Mouse (Mus musculus) limb, embryonic 10.5 days (tissue): ENCODE results near the gene Hmbs. TPM values are rescaled to one million over a fixed set of nuclear protein-coding genes. Genes with fewer than 3 reads are reported as not detected.

Experiments used
- DNase-seq: peaks from one replicate; pipeline ENCODE4 v3.0.0-alpha.2; 2017; ENCODE audit warnings: low spot score
- H3K27ac ChIP-seq: fragments of 300-500 bp; sonication (generic); 2 replicates; pipeline ENCODE4 v1.5.1; 2016; ENCODE audit warnings: mild to moderate bottlenecking
- H3K27me3 ChIP-seq: fragments of 300-500 bp; sonication (generic); 2 replicates; pipeline ENCODE4 v1.6.1; 2016; ENCODE audit warnings: low read depth, mild to moderate bottlenecking; ENCODE audit not compliant: poor library complexity, severe bottlenecking
- H3K36me3 ChIP-seq: fragments of 300-500 bp; sonication (generic); 2 replicates; pipeline ENCODE4 v1.6.1; 2016; ENCODE audit warnings: mild to moderate bottlenecking, moderate library complexity
- H3K4me1 ChIP-seq: fragments of 300-500 bp; sonication (generic); 2 replicates; pipeline ENCODE4 v1.6.1; 2016
- H3K4me3 ChIP-seq: fragments of 300-500 bp; sonication (generic); 2 replicates; pipeline ENCODE4 v1.5.1; 2016; ENCODE audit warnings: mild to moderate bottlenecking, moderate library complexity
- H3K9me3 ChIP-seq: fragments of 300-500 bp; sonication (generic); replicated peaks from 2 replicates; pipeline ENCODE4 v1.6.1; 2016; ENCODE audit warnings: mild to moderate bottlenecking
- WGBS: fragments of 180-500 bp; shearing (Covaris S2); methylation state at CpG from one replicate; pipeline ENCODE4 v1.1.7; 2016; 5-methylcytosine and 5-hydroxymethylcytosine counted together
- polyA plus RNA-seq: library from polyadenylated mRNA; unstranded; fragments of >200 nt; fragmentation: Nextera tagmentation; extraction: Ambion mirVana; gene quantifications from 2 replicates; pipeline ENCODE4 v1.2.1, GENCODE M21; 2016

Gene Hmbs
- polyA plus RNA-seq, 1 experiment from 2014 or later = 174 TPM

DNA sequence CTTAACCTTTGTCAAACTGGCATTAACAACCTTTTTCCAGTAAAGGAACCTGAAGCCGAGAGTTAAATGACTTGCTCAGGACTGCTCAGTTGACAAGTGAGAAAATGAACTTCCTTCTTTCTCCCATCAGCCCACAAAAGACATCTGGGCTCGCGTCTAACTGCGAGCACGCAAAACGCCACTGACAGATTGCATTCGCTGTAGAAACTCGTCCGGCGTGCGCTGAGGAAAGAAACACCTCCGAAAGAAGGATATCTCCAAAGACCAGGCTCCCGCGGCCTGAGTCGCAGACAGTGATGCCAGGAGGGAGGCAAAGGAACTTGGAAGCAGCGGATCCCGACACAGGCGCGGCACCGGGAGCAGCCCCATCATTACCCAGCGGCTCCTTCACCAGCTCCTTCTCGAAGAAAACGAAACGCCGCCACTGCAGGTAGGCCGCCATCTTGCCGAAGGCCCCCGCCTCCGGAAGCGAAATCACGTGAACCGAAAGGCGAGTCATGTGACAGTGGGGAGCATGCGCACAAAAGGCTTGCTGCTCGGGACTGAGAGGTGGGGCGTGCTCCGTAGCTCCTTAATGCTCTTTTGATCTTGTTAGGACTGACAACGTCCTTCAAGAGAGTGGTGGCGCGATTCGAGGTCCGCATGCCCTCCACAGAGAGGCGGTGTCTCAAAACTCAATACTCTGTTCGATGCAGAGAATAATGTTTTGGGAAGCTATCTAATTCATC lies 17.3 kb upstream of the Hmbs start, which contains the start of gene Vps11:
Gene Vps11 (minus strand): TSS at position 481 of the 728 bp plus-strand sequence.
- H3K4me3 ChIP-seq = peak within 1 kb of the TSS; percentile 92
- H3K4me1 ChIP-seq = peaks cover 7% of the 10 kb centered on the region
- H3K27ac ChIP-seq = peak within 1 kb of the TSS; percentile 86
- H3K27me3 ChIP-seq = no peaks in the 10 kb centered on the region
- H3K9me3 ChIP-seq = no peaks in the 10 kb centered on the region
- WGBS = under 1% methylated on average over 44 of the region's 44 CpGs
- H3K36me3 ChIP-seq = peaks cover 33% of the 10 kb centered on the region
- peak; percentile 99 for DNase-seq

DNA sequence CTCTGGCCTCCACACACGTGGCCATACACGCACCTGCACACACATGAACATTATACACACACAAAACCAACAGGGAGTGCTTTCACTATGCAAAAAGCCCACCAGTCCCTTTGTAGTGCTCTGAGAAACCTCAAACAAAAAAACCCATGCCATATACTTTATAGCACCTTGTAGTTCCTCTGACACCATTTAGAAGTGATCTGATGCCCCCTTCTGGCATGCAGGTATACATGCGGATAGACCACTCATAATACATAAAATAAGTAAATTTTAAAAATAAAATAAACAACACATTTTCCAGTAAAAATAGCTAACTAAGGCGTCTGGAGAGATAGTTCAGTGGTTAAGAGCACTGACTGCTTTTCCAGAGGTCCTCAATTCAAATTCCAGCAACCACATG lies 13.2 kb upstream of the Hmbs start:
- WGBS = 80% methylated on average over 4 of the region's 4 CpGs
- no peak for DNase-seq
- Histone ChIP-seq H3K27me3 (no peaks in the 10 kb centered on the region), H3K9me3 (no peaks in the 10 kb centered on the region), H3K27ac (no peak overlapping the region), H3K4me1 (peaks cover 7% of the 10 kb centered on the region), H3K4me3 (no peak overlapping the region), H3K36me3 (peaks cover 75% of the 10 kb centered on the region)

DNA sequence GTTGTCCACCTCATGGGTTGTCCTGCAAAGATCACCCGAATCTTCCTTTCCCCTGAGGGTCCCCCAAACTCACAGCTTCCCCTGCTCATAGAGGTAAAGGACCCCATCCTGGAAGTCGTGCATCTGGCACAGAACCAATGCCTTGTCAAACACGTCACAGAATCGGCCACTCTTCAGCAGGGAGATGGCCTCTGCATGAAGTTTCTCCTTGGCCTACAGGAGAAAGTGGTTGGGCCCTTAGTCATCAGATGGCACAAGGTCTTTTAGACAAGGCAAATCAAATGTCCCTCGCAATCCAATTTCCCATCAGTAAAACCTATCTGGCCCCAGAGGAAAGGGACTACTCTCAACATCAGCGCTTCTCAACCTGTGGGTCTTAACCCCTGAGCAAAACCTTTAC lies 9.1 kb upstream of the Hmbs start:
- WGBS = 97% methylated on average over 6 of the region's 6 CpGs
- H3K27ac ChIP-seq = no peak overlapping the region
- H3K4me1 ChIP-seq = no peaks in the 10 kb centered on the region
- DNase-seq = no peak
- no peaks in the 10 kb centered on the region for H3K9me3 ChIP-seq
- H3K36me3 ChIP-seq = peaks cover 100% of the 10 kb centered on the region
- no peak overlapping the region for H3K4me3 ChIP-seq
- no peaks in the 10 kb centered on the region for H3K27me3 ChIP-seq

DNA sequence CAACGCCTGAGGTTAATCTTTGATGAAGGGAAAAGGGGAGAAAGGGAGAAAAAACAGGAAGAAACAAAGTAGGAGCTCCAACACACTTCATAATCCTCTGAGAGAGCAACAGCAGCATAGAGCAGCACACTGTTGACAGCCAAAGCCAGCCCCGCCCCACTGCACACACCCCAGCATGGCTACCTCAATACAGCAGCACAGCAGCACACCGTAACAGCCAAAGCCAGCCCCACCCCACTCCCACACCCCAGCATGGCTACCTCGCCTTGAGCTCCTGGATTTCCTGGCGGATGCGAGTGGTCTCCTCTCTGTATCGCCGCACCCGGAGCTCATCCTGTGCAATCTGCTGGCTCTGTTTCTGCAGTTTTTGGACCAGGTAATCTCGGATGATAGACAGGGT lies 8.3 kb upstream of the Hmbs start:
- no peaks in the 10 kb centered on the region for H3K27me3 ChIP-seq
- WGBS = 93% methylated on average over 10 of the region's 10 CpGs
- H3K36me3 ChIP-seq = peaks cover 100% of the 10 kb centered on the region
- no peaks in the 10 kb centered on the region for H3K4me1 ChIP-seq
- H3K9me3 ChIP-seq = no peaks in the 10 kb centered on the region
- DNase-seq = no peak
- no peak overlapping the region for H3K4me3 ChIP-seq
- no peak overlapping the region for H3K27ac ChIP-seq

DNA sequence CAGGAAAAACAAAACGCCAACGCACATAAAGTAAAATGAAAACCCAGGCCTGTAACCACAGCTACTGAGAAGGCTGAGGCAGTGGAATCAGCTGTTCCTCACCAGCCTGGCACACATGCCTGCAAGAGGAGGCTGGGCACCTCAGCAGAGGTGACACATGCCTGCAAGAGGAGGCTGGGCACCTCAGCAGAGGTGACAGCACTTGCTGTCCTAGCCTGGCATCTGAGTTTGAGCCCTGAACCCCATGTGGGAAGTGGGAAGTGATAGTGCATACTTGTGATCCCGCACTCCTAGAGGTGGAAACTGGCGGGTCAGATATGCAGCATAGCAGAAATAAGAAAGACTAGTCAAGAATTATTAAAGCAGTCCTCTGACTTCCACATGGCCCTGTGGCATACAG lies 7.4 kb upstream of the Hmbs start:
- Histone ChIP-seq H3K4me1 (no peaks in the 10 kb centered on the region), H3K4me3 (no peak overlapping the region), H3K9me3 (no peaks in the 10 kb centered on the region), H3K27ac (no peak overlapping the region), H3K36me3 (peaks cover 100% of the 10 kb centered on the region), H3K27me3 (no peaks in the 10 kb centered on the region)
- DNase-seq = no peak
- WGBS = 95% methylated on average over 4 of the region's 4 CpGs

DNA sequence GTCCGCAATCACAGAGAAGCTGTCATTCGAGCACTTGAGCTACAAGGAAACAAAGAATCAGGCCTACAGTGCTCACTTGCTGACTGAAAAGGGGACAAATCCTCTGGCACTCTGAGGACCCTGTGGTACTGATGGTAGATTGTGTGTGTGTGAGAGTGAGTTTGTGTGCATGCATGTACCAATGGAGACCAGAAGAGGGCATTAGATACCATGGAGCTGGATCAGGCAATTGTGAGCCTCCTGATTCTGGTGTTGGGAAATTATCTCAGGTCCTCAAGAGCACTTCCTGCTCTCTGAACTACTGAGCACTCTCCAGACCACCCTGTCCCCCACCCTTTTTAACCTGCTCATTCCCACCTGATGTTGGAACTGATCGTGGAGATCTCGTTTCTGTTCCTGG lies 4.5 kb upstream of the Hmbs start:
- Histone ChIP-seq H3K27ac (no peak overlapping the region), H3K27me3 (no peaks in the 10 kb centered on the region), H3K36me3 (peaks cover 81% of the 10 kb centered on the region), H3K4me1 (peaks cover 3% of the 10 kb centered on the region; the same call in 1 of the 2 replicates), H3K9me3 (no peaks in the 10 kb centered on the region), H3K4me3 (no peak overlapping the region)
- WGBS = 93% methylated on average over 4 of the region's 4 CpGs
- DNase-seq = no peak

DNA sequence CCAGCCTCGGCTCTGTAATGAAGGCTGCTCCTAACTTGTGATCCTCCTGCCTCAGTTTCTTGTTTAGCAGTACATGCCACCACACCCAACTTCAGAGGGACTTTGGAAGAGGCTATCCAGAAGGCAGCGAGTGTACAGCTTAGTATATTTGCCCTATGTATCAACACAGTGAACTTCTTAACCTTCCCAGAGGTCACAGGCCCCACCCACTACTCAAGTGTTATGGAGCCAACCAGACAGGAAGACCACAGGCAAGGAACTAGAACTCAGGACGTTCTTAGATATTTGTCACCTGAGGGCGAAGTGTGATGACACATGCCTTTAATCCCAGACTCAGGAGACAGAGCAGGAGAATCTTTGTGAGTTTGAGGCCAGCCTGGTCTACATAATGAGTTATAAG lies 3.6 kb upstream of the Hmbs start:
- no peaks in the 10 kb centered on the region for H3K9me3 ChIP-seq
- H3K27me3 ChIP-seq = no peaks in the 10 kb centered on the region
- DNase-seq = no peak
- WGBS = 89% methylated on average over 4 of the region's 4 CpGs
- peaks cover 12% of the 10 kb centered on the region for H3K4me1 ChIP-seq
- H3K27ac ChIP-seq = no peak overlapping the region
- no peak overlapping the region for H3K4me3 ChIP-seq
- peaks cover 72% of the 10 kb centered on the region for H3K36me3 ChIP-seq

DNA sequence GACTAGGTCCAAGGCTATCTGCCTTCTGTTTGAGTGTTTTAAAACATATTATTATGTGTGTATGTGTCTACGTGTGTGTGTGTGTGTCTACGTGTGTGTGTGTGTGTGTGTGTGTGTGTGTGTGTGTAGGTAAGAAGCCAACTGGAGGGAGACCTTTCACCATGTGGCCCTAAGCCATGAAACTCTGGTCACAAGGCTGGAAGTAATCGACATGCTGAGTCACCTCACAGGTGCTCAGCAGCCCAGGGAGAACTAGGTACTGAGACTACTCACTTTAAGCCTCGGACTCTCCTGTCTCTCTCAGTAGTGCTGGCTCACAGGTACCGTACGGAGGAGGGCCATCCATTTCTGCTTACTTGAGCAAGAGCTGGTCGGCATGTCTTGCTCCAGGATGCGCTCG lies 3.1 kb upstream of the Hmbs start:
- peaks cover 17% of the 10 kb centered on the region for H3K4me1 ChIP-seq
- no peak overlapping the region for H3K27ac ChIP-seq
- no peaks in the 10 kb centered on the region for H3K9me3 ChIP-seq
- 95% methylated on average over 9 of the region's 9 CpGs for whole genome bisulfite sequencing
- no peak overlapping the region for H3K4me3 ChIP-seq
- H3K36me3 ChIP-seq = peaks cover 67% of the 10 kb centered on the region
- no peaks in the 10 kb centered on the region for H3K27me3 ChIP-seq
- DNase-seq = no peak

DNA sequence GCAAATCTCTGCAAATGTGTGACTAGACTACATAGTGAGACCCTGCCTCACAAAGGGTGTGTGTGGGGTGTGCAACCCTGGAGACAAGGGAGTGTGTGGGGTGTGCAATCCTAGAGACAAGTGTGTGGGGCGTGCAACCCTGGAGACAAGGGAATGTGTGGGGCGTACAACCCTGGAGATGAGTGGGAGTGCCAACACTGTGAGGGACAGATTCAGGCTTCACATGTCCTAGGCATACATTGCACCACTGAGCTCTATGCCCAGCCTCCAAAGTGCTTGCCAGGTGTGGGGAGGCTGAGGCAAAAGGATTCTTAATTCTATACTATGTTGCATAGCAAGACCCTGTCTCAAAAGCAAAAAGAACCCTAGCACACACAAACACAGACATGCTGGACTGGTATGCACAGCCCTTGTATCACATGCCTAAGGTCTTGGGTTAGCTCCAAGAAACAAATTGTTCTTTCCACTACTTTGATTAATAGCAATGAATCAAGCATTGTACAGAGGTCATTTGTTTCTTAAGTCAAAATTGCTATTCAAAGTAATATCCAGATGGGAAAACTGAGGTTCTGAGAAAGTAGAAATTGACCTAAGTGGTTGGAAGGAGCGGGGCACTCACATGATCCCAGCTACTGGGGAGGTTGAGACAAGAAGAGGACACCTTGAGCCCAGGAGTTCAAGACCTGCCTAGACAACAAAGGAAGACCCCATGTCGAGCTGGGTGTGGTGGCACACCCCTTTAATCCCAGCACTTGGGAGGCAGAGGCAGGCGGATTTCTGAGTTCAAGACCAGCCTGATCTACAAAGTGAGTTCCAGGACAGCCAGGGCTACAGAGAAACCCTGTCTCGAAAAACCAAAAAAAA lies 1.8 kb upstream of the Hmbs start:
- H3K27ac ChIP-seq = no peak overlapping the region
- peaks cover 67% of the 10 kb centered on the region for H3K36me3 ChIP-seq
- no peaks in the 10 kb centered on the region for H3K27me3 ChIP-seq
- no peak for DNase-seq
- H3K4me3 ChIP-seq = no peak overlapping the region
- H3K4me1 ChIP-seq = peaks cover 20% of the 10 kb centered on the region
- H3K9me3 ChIP-seq = no peaks in the 10 kb centered on the region
- WGBS = 89% methylated on average over 6 of the region's 6 CpGs

DNA sequence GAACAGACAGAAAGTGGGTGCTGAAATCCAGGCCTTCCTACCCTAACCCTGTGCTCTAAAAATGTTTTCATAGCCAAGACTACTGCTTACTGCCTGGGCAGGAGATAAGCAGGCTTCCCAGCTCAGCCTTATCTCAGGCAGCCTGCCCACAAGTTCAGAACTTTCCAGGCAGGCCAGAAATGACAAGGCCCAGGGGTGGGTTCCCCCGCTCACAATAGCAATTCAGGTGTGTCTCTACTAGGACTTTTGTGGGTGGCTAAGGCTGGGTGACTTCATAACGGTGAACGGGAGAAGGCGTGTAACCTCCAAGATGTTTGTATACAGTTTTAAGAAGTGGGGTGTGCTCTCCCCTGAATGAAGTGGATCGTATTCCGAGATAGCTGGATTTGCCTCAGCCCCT lies 738 bp downstream of the Hmbs start:
- Histone ChIP-seq H3K27me3 (no peaks in the 10 kb centered on the region), H3K4me1 (peaks cover 20% of the 10 kb centered on the region), H3K9me3 (no peaks in the 10 kb centered on the region), H3K36me3 (peaks cover 64% of the 10 kb centered on the region), H3K27ac (peak overlapping the region; percentile 98), H3K4me3 (peak overlapping the region; percentile 95)
- peak; percentile 45 for DNase-seq
- 17% methylated on average over 6 of the region's 6 CpGs for WGBS

DNA sequence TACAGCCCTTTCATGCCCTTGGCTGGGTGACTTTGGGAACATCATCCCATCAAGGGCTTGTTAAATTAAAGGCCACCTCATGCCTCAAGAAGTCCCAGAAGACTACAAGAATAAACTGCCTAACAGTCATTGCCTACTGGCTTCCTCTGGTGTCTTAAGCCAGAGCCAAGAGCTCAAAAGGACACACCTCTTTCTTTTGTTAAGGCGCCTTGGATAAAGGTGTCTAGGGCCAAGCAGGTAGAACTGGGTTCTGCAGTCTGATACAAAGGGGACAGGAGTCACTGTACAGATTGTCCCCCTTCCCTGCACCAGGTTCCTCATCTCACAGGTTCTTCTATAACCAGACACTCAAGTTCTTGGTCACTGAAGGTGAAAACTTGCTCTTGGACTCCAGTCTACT lies 1.4 kb downstream of the Hmbs start:
- no peak for DNase-seq
- peak overlapping the region; percentile 95 for H3K4me3 ChIP-seq
- H3K27ac ChIP-seq = peak overlapping the region; percentile 98; the same call in 1 of the 2 replicates
- H3K9me3 ChIP-seq = no peaks in the 10 kb centered on the region
- 81% methylated on average over 1 of the region's 1 CpGs for WGBS
- H3K36me3 ChIP-seq = peaks cover 64% of the 10 kb centered on the region
- H3K4me1 ChIP-seq = peaks cover 22% of the 10 kb centered on the region
- no peaks in the 10 kb centered on the region for H3K27me3 ChIP-seq

DNA sequence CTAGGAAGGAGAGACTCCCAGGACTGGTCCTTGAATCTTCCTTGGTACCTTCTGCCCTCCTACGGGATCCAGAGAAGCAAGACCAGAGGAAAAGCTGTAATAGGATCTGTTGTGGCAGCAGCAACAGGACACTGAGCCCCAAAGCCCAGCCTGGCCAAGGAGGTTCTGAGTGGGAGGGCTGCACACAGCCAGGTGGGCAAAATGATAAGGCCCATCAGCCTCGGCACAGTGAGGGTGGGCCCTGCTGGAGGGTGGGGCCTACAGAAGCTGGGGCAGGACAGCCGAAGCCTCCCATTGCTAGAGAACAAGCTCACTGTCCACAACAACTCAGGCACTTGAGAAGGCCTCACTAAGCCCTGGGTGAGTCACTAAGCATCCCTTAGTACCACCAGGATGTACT lies 1.9 kb downstream of the Hmbs start:
- 78% methylated on average over 3 of the region's 3 CpGs for WGBS
- H3K36me3 ChIP-seq = peaks cover 64% of the 10 kb centered on the region
- peak overlapping the region; percentile 19 for H3K4me3 ChIP-seq
- DNase-seq = no peak
- peaks cover 27% of the 10 kb centered on the region for H3K4me1 ChIP-seq
- no peaks in the 10 kb centered on the region for H3K9me3 ChIP-seq
- H3K27ac ChIP-seq = 0 out of 2 replicates have a peak overlapping the region, but pooled peaks have one; percentile 98
- H3K27me3 ChIP-seq = no peaks in the 10 kb centered on the region

DNA sequence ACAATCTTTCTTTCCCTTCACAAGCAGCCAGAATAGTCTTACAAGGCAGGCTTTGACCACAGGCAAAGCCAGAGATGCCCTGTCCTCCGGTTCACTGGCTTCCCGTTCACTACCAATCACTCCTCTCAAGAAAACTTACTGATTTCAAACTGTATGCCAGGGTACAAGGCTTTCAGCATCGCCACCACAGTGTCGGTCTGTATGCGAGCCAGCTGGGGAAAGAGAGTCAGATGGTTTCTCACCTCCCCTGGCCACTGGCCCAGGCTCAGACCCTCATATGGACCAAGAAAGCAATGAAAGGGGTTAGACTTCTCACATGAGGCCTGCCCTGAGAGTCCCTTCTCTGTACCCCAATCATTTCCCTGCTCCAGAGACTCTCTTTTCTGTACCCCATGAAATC lies 2.5 kb downstream of the Hmbs start:
- Histone ChIP-seq H3K36me3 (peaks cover 64% of the 10 kb centered on the region), H3K9me3 (no peaks in the 10 kb centered on the region), H3K27ac (no peak overlapping the region; the same call in 1 of the 2 replicates), H3K4me1 (peaks cover 34% of the 10 kb centered on the region), H3K27me3 (no peaks in the 10 kb centered on the region), H3K4me3 (peak overlapping the region; percentile 19; the same call in 1 of the 2 replicates)
- DNase-seq = no peak
- 89% methylated on average over 5 of the region's 5 CpGs for WGBS
